Mouse (Mus musculus) telencephalon, adult 2 months (tissue): ENCODE data around the gene Vps13d.

Experiments
- DNase-seq: peaks from one replicate; pipeline ENCODE4 v3.0.0-alpha.2; 2011; ENCODE audit warnings: low read depth, low spot score

The Vps13d gene

DNA sequence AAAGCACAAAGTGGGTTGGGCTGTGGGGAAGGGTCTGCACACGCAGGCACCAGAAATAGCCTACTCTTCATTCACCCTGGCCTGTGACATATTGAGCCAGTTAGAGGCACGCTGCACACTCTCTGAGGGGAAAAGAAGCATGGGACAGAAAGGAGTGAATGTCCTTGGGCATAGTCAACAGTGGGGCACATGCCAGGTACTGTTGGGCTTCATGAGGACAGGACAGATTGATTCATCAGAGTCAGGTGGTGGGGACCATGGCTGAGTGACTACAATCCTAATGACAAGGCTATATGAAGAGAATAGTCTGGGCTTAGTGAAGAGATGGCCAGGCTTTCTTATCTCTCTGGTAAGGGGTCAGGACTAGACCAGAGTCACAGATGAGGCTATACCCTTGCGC lies 252.4 kb downstream of the Vps13d start:
- DNase-seq: no peak

DNA sequence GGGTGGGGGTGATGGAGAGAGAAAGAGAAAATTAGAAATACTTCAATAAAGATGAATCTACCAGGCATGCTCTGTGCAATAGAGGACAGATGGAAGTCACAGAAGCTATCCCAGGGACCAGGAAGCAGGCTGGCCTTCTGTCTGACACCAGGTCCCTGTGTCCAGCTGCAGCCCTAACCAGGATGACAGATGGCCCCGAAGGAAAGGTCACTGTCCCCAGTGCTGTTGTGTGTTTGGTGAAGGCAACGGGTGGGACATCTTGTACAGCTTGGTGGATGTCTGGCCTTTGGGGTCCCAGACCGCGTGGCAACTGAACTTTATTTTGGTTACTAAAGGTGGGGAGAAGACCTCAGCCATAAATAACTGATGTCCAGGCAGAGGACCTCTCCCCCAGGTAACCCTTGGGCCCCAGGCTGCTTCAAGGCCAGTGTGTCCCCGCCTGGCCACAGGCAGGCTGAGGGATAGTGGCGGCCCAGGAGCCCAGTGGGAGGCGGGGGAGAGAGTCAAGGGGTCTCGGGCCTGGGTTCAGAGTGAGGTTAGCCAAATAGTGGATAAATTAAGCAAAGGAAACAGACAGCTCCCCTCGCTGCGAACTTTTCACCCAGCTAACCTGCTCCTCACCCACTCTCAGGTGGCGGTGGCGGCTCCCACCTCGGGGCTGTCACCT lies 253.9 kb downstream of the Vps13d start:
- DNase-seq: no peak

DNA sequence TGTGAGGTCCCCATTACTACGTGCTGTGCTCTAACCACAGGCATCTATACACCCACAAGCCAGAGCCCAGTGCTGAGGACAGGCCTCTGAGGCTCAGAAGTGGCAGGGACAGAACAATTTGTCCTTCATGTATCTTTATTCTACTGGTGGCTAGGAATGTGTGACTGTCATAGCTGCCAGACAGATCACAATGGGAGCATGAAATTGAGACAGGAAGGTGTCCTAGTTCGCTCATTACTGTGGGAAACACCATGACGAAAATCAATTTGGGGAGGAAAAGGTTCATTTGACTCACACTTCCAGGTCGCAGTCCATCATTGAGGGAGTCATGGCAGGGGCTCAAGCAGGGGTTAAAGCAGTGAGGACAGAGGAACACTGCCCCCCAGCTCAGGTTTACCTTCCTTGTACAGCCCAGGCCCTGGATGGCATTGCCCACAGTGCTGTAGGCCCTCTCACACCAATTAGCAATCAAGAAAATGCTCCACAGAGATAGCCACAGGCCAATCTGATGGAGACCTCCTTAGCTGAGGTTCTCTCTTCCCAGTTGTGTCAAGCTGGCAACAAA lies 254.9 kb downstream of the Vps13d start:
- DNase-seq: no peak

DNA sequence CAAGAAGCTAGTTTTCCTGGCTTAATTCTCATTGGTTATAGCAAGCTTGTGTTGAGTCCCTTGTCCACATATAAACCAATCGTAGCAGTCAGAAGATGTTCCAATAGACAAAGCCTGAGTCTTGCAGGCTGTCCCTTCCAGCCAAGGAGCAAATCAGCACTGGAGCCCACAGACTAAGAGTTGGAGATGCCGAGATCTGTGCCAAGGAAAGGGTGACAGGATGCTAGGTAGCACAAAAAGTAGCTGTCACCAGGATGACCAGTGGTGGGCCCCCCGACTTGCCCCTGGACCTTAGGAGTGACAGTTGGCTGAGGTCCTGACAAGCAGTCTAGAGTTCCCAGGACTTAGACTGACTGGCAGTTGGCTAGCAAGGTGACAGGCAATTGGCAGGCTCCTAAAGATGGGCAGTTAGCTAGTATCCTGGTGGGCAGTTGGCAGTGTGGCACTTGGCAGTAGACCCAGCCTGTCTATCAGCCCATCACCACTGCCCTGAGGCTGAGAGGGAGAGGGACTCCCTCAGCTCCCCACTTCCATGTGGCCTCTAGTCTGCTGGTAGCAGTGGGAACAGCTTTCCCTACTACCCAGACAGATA lies 258.1 kb downstream of the Vps13d start:
- no peak for DNase-seq

DNA sequence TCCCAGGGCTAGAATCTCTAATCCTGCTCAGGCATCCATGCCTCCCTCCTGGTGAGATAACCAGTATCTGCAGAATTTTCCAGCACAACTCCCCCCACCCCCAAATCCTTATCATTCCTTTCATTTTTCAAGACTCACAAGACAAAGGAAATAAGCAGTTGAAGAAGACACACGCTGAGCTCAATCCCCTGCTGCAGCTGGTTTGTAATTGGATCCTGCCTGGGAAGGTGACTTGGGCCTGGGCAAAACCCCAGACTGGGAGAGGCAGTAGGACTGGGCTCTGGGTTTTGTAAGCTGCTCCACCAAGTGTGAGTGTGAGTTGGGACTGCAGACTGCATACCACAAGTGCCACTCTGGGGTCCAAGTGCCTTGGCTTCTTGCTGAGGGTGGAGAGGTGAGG lies 260.3 kb downstream of the Vps13d start:
- no peak for DNase-seq

DNA sequence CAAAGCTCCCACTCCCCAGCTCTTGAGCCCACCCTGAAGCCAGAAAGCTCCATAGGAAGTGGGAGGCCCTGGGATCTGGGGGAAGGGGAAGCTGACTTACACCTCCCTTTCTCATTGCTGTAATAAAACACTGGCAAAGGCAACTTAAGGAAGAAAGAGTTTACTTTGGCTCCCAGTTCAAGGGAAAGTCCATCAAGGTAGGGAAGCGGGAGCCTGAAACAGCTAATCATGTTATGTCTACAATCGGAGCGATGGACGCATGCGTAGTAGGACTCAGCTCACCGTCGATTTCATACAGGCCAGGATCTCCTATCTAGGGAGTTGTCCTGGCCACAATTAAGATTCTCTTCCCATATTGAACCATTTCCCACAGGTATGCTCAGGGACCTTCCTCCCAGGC lies 263.6 kb downstream of the Vps13d start:
- no peak for DNase-seq

DNA sequence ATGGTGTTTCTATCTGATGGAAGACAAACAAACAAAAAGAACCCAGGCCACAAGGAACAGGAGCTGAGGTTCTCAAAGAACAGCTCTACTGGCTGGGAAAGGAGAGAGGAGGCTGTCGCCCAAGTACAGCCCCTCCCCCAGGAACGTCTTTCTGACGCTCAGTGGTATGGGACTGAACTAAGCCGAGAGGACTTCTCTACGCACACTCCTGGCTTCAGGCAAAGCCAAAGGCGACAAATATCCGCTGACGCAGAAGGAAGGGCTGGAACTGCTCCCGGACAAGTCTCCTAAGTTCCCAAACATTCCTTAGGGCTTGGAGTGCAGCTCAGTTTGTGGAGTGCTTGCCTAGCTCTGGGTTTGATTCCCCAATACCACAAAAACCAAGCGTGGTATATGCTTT lies 264.4 kb downstream of the Vps13d start:
- DNase-seq: no peak

DNA sequence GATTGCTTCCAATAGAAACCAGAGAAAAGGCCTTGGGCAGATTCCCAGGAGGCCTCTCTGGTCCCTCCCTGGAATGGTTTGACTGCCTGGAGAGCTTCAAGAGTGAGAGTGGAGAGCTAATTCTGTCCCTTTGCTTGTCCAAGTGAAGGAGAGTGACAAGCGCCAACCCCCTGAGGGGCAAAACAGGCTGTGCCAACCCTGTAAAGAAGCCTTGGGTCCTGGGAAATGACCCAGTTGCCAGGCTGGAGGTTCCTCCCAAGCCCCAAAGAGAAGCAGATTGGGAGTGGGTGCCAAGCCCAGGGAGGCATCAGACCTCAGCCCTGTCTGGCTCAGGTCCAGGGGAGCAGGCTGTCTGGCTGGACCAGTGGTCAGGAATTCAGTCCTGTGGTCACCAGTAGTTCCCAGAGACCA lies 265.0 kb downstream of the Vps13d start:
- no peak for DNase-seq

DNA sequence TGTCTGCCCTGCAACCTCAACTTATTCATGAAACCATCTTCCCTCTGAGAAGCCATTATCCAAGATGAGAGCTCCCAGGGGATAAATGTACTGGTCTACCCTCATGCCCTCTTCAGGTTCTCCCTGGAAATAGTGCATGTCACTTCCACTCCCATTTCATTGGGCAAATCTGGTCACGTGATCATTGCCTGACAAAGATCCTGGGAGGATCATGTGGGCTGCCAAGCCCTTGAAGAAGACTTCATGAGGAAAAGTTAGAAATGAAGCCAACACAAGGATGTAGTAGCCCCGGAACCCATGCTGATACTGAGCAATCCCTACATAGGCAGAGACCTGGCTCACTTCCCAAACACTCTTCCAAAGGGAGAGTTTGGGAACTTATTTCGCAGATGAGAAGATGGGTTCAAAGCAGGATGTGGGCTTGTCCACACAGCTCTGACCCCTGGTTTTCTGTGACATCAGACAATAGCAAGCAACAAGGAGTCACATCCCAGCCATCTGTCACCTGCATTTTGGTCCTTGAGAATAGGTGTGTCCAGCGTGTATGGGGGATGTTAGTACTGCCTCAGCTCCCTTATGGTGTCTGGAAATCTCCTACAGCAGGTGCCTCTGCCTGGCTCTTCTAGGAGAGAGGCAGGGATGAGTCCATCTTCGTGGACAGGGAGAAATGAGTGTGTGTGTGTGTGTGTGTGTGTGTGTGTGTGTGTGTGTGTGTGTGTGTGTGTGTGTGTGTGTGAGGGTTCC lies 265.9 kb downstream of the Vps13d start:
- no peak for DNase-seq
